Mouse (Mus musculus) liver, embryonic 13.5 days (tissue): ENCODE measurements at regions not wholly inside any gene's neighbourhood (a gene's known extent, or its start where the extent isn't known, plus 50 kb on each side); places are given as distances from the start of the nearest gene placed in this dataset.

Experiments used
- ATAC-seq: fragments of 200-750 bp; cut with Nextera tagmentation; 2 replicates; pipeline ENCODE4 v1.8.0; 2017; ENCODE audit warnings: low read depth, mild to moderate bottlenecking, moderate number of reproducible peaks, moderate library complexity
- DNase-seq: peaks from one replicate; pipeline ENCODE4 v3.0.0; 2022
- H3K27ac ChIP-seq: fragments of 300-500 bp; sonication (generic); 2 replicates; pipeline ENCODE4 v1.5.1; 2015; ENCODE audit warnings: moderate library complexity, mild to moderate bottlenecking, inconsistent platforms
- H3K27me3 ChIP-seq: fragments of 300-500 bp; sonication (generic); 2 replicates; pipeline ENCODE4 v1.6.1; 2015; ENCODE audit warnings: mild to moderate bottlenecking, inconsistent platforms
- H3K36me3 ChIP-seq: fragments of 300-500 bp; sonication (generic); 2 replicates; pipeline ENCODE4 v1.6.1; 2015; ENCODE audit warnings: mild to moderate bottlenecking, inconsistent platforms
- H3K4me1 ChIP-seq: fragments of 300-500 bp; sonication (generic); replicated peaks from 2 replicates; pipeline ENCODE4 v1.6.1; 2015; ENCODE audit warnings: inconsistent platforms
- H3K4me2 ChIP-seq: fragments of 300-500 bp; sonication (generic); 2 replicates; pipeline ENCODE4 v1.6.1; 2015; ENCODE audit warnings: inconsistent platforms, mild to moderate bottlenecking, moderate library complexity
- H3K4me3 ChIP-seq: fragments of 300-500 bp; sonication (generic); replicated peaks from 2 replicates; pipeline ENCODE4 v1.5.1; 2015; ENCODE audit warnings: mild to moderate bottlenecking, inconsistent platforms
- H3K9ac ChIP-seq: fragments of 300-500 bp; sonication (generic); 2 replicates; pipeline ENCODE4 v1.6.1; 2015; ENCODE audit warnings: mild to moderate bottlenecking, inconsistent platforms
- H3K9me3 ChIP-seq: fragments of 300-500 bp; sonication (generic); replicated peaks from 2 replicates; pipeline ENCODE4 v1.6.1; 2016; ENCODE audit warnings: inconsistent platforms
- WGBS: fragments of 180-500 bp; shearing (Covaris S2); methylation state at CpG from one replicate; pipeline ENCODE4 v1.1.7; 2015; ENCODE audit not compliant: insufficient replicate concordance; 5-methylcytosine and 5-hydroxymethylcytosine counted together

DNA sequence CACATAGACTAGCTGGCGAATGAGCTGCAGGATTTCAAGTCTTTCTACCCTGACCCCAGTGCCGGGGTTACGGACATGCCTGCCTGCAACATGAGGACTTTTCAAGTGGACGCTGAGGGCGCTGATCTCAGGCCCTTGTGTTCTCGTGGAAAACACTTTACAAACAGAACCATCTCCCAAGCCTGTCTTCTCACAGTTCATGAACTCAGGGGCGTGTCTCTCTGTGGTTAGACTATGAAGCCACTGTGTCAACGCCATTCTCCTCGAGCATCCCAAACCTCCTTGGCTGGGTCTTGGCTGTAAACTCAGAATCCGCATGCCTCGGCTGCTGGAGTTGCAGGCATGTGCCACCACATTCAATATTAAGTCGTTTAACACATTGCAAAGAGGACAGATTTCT is 284.9 kb upstream of the 4930412O13Rik start:
- Histone ChIP-seq H3K4me1 (no peaks in the 10 kb centered on the region), H3K36me3 (no peaks in the 10 kb centered on the region), H3K27ac (no peak overlapping the region), H3K27me3 (no peaks in the 10 kb centered on the region), H3K9ac (no peak overlapping the region), H3K4me3 (no peak overlapping the region), H3K9me3 (no peaks in the 10 kb centered on the region), H3K4me2 (no peak overlapping the region)
- DNase-seq (no peak), ATAC-seq (no peak)
- 58% methylated on average over 12 of the region's 12 CpGs for WGBS

DNA sequence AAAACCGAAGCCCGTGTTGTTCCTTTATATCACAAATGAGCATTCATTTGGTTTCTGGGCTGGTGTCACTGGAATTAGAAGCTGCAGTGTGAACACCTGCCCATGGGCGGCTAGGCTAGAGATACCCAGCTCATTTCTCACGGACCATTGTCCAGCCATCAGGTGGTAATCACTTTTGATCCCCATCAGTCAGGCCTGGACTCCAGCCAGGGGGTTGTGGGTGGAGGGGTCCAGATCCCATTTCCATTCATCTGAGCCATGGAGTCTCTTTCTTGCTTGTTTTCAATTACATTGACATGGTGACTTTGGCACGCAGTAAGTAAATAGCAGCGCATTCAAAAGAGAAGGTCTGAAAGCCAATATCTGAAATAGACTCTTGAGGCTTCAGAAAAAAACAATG is 276.1 kb upstream of the 4930412O13Rik start:
- no peak overlapping the region for H3K27ac ChIP-seq
- no peaks in the 10 kb centered on the region for H3K36me3 ChIP-seq
- no peak for DNase-seq
- H3K4me1 ChIP-seq: no peaks in the 10 kb centered on the region
- 77% methylated on average over 6 of the region's 6 CpGs for WGBS
- no peak overlapping the region for H3K4me2 ChIP-seq
- ATAC-seq: no peak
- H3K9me3 ChIP-seq: no peaks in the 10 kb centered on the region
- H3K27me3 ChIP-seq: no peaks in the 10 kb centered on the region
- no peak overlapping the region for H3K4me3 ChIP-seq
- H3K9ac ChIP-seq: no peak overlapping the region

DNA sequence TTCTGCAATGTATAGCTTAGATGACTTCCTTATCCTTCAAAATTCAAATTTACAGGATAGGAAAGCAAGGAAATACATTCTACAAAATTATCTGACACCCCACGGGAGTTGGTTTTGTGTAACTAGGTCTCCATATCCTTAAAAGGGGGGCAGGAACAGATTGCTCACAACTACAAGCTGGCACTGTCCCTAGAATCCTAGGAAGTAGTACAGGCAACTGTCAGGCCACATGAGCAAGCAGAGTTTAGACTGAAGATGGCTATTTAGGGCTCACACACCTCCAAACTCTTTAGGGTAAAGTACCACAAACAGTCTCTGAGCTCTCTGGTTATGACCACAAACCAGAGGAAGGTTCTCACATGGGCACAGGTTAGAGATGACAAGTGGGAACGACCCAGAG is 273.5 kb upstream of the 4930412O13Rik start:
- ATAC-seq: no peak
- Histone ChIP-seq H3K36me3 (no peaks in the 10 kb centered on the region), H3K4me1 (no peaks in the 10 kb centered on the region), H3K27ac (no peak overlapping the region), H3K9me3 (no peaks in the 10 kb centered on the region), H3K27me3 (no peaks in the 10 kb centered on the region), H3K4me3 (no peak overlapping the region), H3K9ac (no peak overlapping the region), H3K4me2 (no peak overlapping the region)
- no peak for DNase-seq
- WGBS: 57% methylated on average over 2 of the region's 2 CpGs

DNA sequence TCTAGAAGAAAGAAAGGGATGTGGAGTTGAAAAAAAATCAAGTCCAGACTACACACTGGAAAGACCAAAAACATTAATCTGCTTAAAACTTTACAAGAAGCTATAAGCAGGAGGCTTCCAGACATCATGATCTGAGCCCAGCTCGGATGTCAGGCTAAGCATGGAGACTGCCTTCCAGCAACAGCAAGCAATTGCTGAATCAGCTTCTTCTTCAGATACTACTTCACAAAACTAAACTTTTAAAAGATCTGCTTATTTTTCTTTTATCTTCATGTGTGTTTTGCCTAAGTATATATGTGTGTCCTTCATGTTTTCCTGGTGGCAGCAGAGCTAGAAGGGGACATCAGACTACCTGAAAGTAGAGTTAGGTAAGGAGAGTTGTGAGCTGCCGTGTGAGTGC is 266.6 kb upstream of the 4930412O13Rik start:
- no peaks in the 10 kb centered on the region for H3K36me3 ChIP-seq
- 57% methylated on average over 2 of the region's 2 CpGs for WGBS
- no peaks in the 10 kb centered on the region for H3K9me3 ChIP-seq
- DNase-seq: no peak
- no peak for ATAC-seq
- H3K4me2 ChIP-seq: no peak overlapping the region
- no peak overlapping the region for H3K9ac ChIP-seq
- no peak overlapping the region for H3K4me3 ChIP-seq
- H3K27ac ChIP-seq: no peak overlapping the region
- no peaks in the 10 kb centered on the region for H3K27me3 ChIP-seq
- no peaks in the 10 kb centered on the region for H3K4me1 ChIP-seq

DNA sequence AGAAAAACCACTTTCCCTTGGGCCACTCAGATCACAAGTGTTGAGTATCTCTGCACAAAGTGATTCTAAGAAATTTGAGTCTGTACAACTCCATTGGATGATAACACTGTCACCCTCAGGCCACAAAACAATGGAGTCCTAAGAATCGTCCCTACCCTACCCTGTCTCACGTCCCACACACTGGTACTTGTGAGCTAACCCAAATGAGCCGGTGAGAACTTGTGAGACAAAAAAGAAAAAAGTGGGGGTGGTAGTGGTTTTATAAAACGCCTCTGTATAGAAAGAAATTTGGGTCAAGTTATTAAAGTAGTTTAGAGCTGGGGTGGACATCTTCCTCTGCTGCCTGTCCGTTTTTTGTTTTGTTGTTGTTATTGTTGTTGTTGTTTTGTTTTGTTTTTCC is 264.8 kb upstream of the 4930412O13Rik start:
- no peak for ATAC-seq
- no peak overlapping the region for H3K4me2 ChIP-seq
- WGBS: 55% methylated on average over 5 of the region's 5 CpGs
- no peak overlapping the region for H3K9ac ChIP-seq
- DNase-seq: no peak
- no peaks in the 10 kb centered on the region for H3K9me3 ChIP-seq
- H3K27me3 ChIP-seq: no peaks in the 10 kb centered on the region
- H3K36me3 ChIP-seq: no peaks in the 10 kb centered on the region
- H3K27ac ChIP-seq: no peak overlapping the region
- no peaks in the 10 kb centered on the region for H3K4me1 ChIP-seq
- no peak overlapping the region for H3K4me3 ChIP-seq

DNA sequence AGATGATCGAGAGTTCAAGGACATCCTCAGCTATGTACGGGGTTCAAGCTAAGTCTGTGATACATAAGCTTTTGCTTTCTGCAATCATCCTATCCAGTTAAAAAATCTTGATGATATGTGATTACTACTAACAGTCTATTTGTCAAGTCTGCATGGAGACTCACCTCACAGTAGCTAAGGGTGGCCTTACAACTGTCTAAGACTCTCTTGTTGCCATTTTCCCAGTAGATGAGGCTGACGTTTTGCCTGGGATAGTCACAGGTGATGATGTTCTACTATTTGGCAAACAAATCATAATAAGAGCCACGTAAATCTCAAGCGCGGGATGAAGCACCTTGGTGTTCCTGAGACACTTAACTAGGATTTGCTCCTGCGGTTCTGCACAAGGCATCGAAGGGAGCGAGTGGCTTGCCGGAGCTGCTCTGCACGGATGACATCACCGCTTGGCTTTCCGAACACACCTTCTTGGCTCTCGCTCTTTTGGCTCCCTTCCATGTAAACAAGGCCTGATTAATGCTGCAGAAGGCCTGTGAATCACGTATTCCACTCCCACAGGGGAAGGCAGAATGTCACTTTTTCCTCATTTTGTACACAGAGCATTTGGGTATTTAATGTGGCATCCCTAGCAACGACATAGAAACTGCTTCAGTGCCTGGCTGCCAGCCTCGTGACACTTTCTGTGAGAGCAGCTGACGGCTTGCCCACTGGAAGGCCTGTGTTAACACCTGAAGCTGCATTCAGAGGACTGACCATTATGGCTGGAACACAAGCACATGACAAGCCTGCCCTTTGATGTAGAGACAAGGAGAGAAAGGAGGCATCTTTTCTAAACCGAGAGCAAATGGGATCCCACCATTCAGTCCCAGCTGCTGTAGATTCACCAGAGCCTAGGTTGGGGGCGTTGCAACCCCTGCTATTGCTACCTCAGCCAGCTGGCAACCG is 260.5 kb upstream of the 4930412O13Rik start:
- Histone ChIP-seq H3K27me3 (no peaks in the 10 kb centered on the region), H3K9ac (no peak overlapping the region), H3K9me3 (no peaks in the 10 kb centered on the region), H3K4me1 (no peaks in the 10 kb centered on the region), H3K4me2 (no peak overlapping the region), H3K36me3 (no peaks in the 10 kb centered on the region), H3K27ac (no peak overlapping the region), H3K4me3 (no peak overlapping the region)
- ATAC-seq (no peak), DNase-seq (no peak)
- 72% methylated on average over 21 of the region's 21 CpGs for WGBS

DNA sequence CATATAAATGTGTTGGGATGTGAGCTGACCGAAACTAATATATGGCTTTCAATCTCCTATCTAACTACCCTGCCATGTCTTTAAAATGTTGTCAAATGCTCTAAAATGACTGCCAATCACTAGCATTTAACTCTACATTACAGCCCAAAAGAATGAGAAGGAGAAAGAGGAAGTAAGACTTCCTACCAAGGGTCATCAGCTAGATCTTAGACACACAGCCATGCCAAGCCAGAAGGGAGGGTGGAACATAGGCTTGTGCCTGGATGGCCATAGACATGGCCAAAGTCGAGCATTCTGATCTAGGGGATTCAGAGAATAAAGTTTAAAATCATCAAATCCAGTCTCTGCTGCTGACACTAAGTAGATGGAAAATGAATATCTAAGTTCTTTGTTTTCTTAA is 257.4 kb upstream of the 4930412O13Rik start:
- DNase-seq (no peak), ATAC-seq (no peak)
- 50% methylated on average over 2 of the region's 2 CpGs for WGBS
- Histone ChIP-seq H3K9me3 (no peaks in the 10 kb centered on the region), H3K27me3 (no peaks in the 10 kb centered on the region), H3K36me3 (no peaks in the 10 kb centered on the region), H3K27ac (no peak overlapping the region), H3K4me3 (no peak overlapping the region), H3K4me1 (no peaks in the 10 kb centered on the region), H3K9ac (no peak overlapping the region), H3K4me2 (no peak overlapping the region)

DNA sequence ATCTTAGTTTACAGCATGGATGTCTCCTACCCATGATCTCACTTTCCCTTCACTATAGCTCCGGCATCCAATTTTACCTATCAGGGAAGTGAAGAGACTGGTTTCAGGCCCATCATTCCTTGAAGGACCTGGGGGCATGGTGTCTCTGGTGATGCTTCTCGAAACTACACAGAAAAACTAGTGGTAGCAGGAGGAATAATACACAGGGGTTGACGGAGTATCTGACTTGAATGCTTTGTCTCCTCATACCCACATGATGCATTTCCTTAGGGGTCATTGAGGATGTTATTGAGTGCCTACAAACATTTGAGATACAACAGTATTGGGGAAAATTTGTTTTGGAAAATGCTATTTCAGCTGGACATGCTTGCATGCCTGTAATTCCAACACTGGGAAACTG is 253.0 kb upstream of the 4930412O13Rik start:
- no peaks in the 10 kb centered on the region for H3K36me3 ChIP-seq
- no peaks in the 10 kb centered on the region for H3K4me1 ChIP-seq
- ATAC-seq: no peak
- no peak overlapping the region for H3K9ac ChIP-seq
- WGBS: 54% methylated on average over 3 of the region's 3 CpGs
- no peak overlapping the region for H3K27ac ChIP-seq
- H3K27me3 ChIP-seq: no peaks in the 10 kb centered on the region
- H3K9me3 ChIP-seq: no peaks in the 10 kb centered on the region
- no peak for DNase-seq
- H3K4me2 ChIP-seq: no peak overlapping the region
- H3K4me3 ChIP-seq: no peak overlapping the region

DNA sequence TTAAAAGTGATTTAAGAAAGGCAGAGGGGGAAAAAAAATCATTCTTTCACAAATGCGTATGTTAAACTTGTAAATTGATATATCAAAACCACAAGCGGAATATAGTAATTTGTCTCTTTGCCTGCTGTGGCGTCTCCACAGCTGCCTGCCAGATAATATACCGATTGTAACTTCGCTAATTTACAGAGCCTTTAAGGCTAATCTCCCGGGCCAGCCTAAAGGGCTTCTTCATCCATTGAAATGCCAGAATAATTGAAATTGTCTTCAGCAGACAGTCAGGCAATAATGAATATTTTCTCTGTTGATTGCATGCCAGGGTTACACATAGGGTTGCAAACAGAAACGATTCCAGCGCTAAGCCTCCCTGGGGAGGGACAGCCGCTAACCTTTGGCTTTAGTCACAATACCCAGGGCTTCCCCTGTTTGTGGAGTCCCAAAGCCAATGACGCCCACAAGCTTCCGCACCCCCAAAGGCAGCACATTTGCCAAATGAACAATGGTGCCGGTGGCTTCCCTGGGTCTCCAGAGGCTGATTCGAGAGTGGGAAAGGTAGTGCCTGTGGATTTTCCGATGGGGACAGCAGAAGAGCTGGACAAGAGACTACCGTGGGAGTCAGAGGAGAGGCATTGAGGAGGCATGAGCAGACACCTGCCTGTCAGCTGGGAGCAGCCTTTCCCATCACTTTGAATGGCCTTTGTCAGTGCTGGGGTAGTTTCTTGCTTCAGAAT is 248.2 kb upstream of the 4930412O13Rik start:
- H3K4me3 ChIP-seq: no peak overlapping the region
- no peak overlapping the region for H3K27ac ChIP-seq
- H3K9ac ChIP-seq: no peak overlapping the region
- H3K36me3 ChIP-seq: no peaks in the 10 kb centered on the region
- H3K4me2 ChIP-seq: no peak overlapping the region
- WGBS: 49% methylated on average over 15 of the region's 15 CpGs
- H3K4me1 ChIP-seq: no peaks in the 10 kb centered on the region
- no peaks in the 10 kb centered on the region for H3K27me3 ChIP-seq
- no peak for DNase-seq
- H3K9me3 ChIP-seq: no peaks in the 10 kb centered on the region
- ATAC-seq: no peak

DNA sequence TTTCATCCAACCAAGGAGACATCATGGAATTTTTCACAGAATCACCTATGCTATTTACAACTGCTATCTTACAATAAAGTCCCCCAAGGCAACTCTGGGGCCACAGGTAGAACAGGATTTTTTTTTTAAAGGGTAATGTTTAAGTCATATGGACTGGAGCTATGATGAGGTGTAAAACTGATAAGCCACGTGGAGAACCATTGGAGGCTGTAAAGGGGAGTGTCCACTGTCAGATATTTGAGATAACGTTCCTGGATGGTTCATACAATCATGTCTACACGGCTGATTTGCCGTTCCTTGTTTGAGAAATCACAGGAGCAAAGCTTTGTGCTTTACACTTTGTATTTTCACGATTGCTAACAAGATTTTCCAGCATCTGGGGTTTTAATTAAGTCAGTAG is 241.8 kb upstream of the 4930412O13Rik start:
- H3K9ac ChIP-seq: no peak overlapping the region
- H3K27ac ChIP-seq: no peak overlapping the region
- H3K4me3 ChIP-seq: no peak overlapping the region
- DNase-seq (no peak), ATAC-seq (no peak)
- H3K27me3 ChIP-seq: no peaks in the 10 kb centered on the region
- no peak overlapping the region for H3K4me2 ChIP-seq
- H3K36me3 ChIP-seq: no peaks in the 10 kb centered on the region
- H3K9me3 ChIP-seq: no peaks in the 10 kb centered on the region
- WGBS: 45% methylated on average over 5 of the region's 5 CpGs
- no peaks in the 10 kb centered on the region for H3K4me1 ChIP-seq

DNA sequence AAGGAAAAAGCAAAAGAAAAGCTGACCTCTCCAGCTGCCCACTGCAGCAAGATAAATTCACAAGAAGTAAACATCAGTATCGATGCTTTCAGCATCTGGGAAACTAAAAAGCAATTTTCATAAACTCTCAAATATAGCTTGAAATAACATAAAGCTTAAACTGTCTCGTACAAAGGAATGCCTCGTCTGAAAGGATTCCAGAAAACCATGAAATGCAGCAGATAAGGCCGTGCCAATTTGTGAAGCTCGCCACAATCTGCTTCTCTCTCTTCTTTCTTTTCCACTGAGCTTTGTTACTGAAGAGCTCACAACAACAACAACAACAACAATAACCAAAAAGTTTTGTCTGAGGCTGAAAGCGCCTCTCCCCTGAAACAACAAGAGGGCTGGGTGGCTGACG is 239.4 kb upstream of the 4930412O13Rik start:
- Histone ChIP-seq H3K36me3 (no peaks in the 10 kb centered on the region), H3K9ac (no peak overlapping the region), H3K4me3 (no peak overlapping the region), H3K4me1 (no peaks in the 10 kb centered on the region), H3K27ac (no peak overlapping the region), H3K4me2 (no peak overlapping the region), H3K9me3 (no peaks in the 10 kb centered on the region), H3K27me3 (no peaks in the 10 kb centered on the region)
- WGBS: 53% methylated on average over 7 of the region's 7 CpGs
- DNase-seq (no peak), ATAC-seq (no peak)

DNA sequence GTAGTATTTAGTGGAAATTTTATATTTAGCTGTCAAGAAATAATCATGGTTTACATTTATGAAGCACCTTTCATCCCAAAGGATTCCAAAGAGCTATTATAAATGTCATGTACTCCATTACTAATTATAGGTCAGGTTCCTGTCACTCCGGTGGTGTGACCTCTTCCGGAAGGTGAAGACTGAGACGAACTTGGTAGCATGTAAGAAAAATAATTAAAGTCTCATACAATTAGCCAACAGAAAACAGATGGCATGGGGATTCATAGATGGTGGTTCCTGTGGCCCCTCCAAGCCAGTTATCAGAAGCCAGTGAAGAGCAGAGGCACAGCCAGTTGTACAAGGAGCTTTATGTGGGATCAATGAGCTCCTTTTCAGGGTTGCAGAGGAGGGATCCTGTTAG is 238.6 kb upstream of the 4930412O13Rik start:
- 67% methylated on average over 3 of the region's 3 CpGs for WGBS
- ATAC-seq: no peak
- no peak overlapping the region for H3K4me3 ChIP-seq

More for the DNA sequence above, 238.6 kb upstream of the 4930412O13Rik start:
- Histone ChIP-seq H3K4me1 (no peaks in the 10 kb centered on the region), H3K9me3 (no peaks in the 10 kb centered on the region), H3K4me2 (no peak overlapping the region), H3K27me3 (no peaks in the 10 kb centered on the region), H3K9ac (no peak overlapping the region), H3K36me3 (no peaks in the 10 kb centered on the region), H3K27ac (no peak overlapping the region)
- no peak for DNase-seq
